Mouse (Mus musculus) MEL (cell line): ENCODE measurements around the gene Plxnd1. TPM values are rescaled to one million over a fixed set of nuclear protein-coding genes. Genes with fewer than 3 reads are reported as not detected.

Source experiments
- DNase-seq: peaks from one replicate; pipeline ENCODE4 v3.0.0; 2011; ENCODE audit warnings: low read depth, low spot score
- H3K27ac ChIP-seq: 2 replicates; pipeline ENCODE4 v1.5.1; 2012; ENCODE audit warnings: low read depth, mild to moderate bottlenecking, control low read depth, low read length, moderate library complexity; ENCODE audit not compliant: control insufficient read depth
- H3K27me3 ChIP-seq, 2 experiments: fragments of 150-350 bp in 1 of 2; sonication (generic) in 1 of 2; 2 replicates each; pipeline ENCODE4 v1.6.1; 2012; ENCODE audit warnings: low read length in 2 of 2, mild to moderate bottlenecking in 2 of 2, improper control_type of control experiment in 1 of 2, moderate library complexity in 1 of 2; ENCODE audit not compliant: insufficient read depth in 2 of 2, control insufficient read depth in 1 of 2
- H3K36me3 ChIP-seq, 2 experiments: 2 replicates each; pipeline ENCODE4 v1.6.1; 2012 to 2014; ENCODE audit warnings: low read length in 2 of 2, improper control_type of control experiment in 1 of 2, inconsistent platforms in 1 of 2, mild to moderate bottlenecking in 1 of 2; ENCODE audit not compliant: insufficient read depth in 2 of 2, control insufficient read depth in 1 of 2
- H3K4me1 ChIP-seq, 2 experiments: fragments of 150-350 bp in 1 of 2; sonication (generic) in 1 of 2; 2 replicates each; pipeline ENCODE4 v1.6.1; 2012; ENCODE audit warnings: low read length in 2 of 2, improper control_type of control experiment in 1 of 2, mild to moderate bottlenecking in 1 of 2; ENCODE audit not compliant: insufficient read depth in 2 of 2, control insufficient read depth in 1 of 2
- H3K4me3 ChIP-seq, 2 experiments: fragments of 150-350 bp in 1 of 2; sonication (generic) in 1 of 2; 2 replicates each; pipeline ENCODE4 v1.5.1; 2012; ENCODE audit warnings: low read depth in 2 of 2, low read length in 2 of 2, mild to moderate bottlenecking in 2 of 2, moderate library complexity in 2 of 2, control low read depth in 1 of 2, improper control_type of control experiment in 1 of 2; ENCODE audit not compliant: control insufficient read depth in 1 of 2, insufficient read depth in 1 of 2
- H3K79me2 ChIP-seq: 2 replicates; pipeline ENCODE4 v1.6.1; 2012; ENCODE audit warnings: mild to moderate bottlenecking, low read length, moderate library complexity; ENCODE audit not compliant: control insufficient read depth, poor library complexity, insufficient read depth
- H3K9ac ChIP-seq: 2 replicates; pipeline ENCODE4 v1.6.1; 2012; ENCODE audit warnings: low read depth, mild to moderate bottlenecking, control low read depth, low read length, moderate library complexity; ENCODE audit not compliant: control insufficient read depth, poor library complexity, severe bottlenecking
- H3K9me3 ChIP-seq: fragments of 150-350 bp; sonication (generic); replicated peaks from 2 replicates; pipeline ENCODE4 v1.6.1; 2012; ENCODE audit warnings: mild to moderate bottlenecking, low read length, improper control_type of control experiment, moderate library complexity; ENCODE audit not compliant: insufficient read depth
- BHLHE40 ChIP-seq: IDR thresholded peaks from 2 replicates; pipeline ENCODE4 v1.6.1; 2012; ENCODE audit warnings: low read depth, mild to moderate bottlenecking, inconsistent platforms, low read length, improper control_type of control experiment, borderline replicate concordance
- CHD1 ChIP-seq: IDR thresholded peaks from 2 replicates; pipeline ENCODE4 v1.6.1; 2012; ENCODE audit warnings: low read depth, mild to moderate bottlenecking, inconsistent platforms, low read length, improper control_type of control experiment
- CHD2 ChIP-seq: IDR thresholded peaks from 2 replicates; pipeline ENCODE4 v1.6.1; 2011; ENCODE audit warnings: low read length, improper control_type of control experiment
- CTCF ChIP-seq, 3 experiments: IDR thresholded peaks in 2 of 3; conservative IDR thresholded peaks in 1 of 3; 2 replicates each; pipeline ENCODE4 v1.5.1; 2011 to 2012; ENCODE audit warnings: low read length in 3 of 3, low read depth in 2 of 3, mild to moderate bottlenecking in 2 of 3, improper control_type of control experiment in 1 of 3, inconsistent platforms in 1 of 3, mixed read lengths in 1 of 3, moderate library complexity in 1 of 3; ENCODE audit not compliant: control insufficient read depth in 1 of 3, insufficient read depth in 1 of 3, poor library complexity in 1 of 3, severe bottlenecking in 1 of 3
- E2F4 ChIP-seq: IDR thresholded peaks from 2 replicates; pipeline ENCODE4 v1.6.1; 2011; ENCODE audit warnings: low read depth, low read length, improper control_type of control experiment, borderline replicate concordance
- ELF1 ChIP-seq: IDR thresholded peaks from 2 replicates; pipeline ENCODE4 v1.6.1; 2014; ENCODE audit warnings: low read depth, mild to moderate bottlenecking, inconsistent platforms, low read length, improper control_type of control experiment, moderate library complexity
- EP300 ChIP-seq, 2 experiments: IDR thresholded peaks; 2 replicates each; pipeline ENCODE4 v1.6.1; 2011; ENCODE audit warnings: improper control_type of control experiment in 2 of 2, low read length in 2 of 2, low read depth in 1 of 2, mild to moderate bottlenecking in 1 of 2
- ETS1 ChIP-seq: IDR thresholded peaks from 2 replicates; pipeline ENCODE4 v1.6.1; 2012; ENCODE audit warnings: low read depth, mild to moderate bottlenecking, inconsistent platforms, low read length, improper control_type of control experiment, moderate library complexity
- GABPA ChIP-seq: IDR thresholded peaks from 2 replicates; pipeline ENCODE4 v1.6.1; 2012; ENCODE audit warnings: low read depth, mild to moderate bottlenecking, inconsistent platforms, low read length, improper control_type of control experiment, moderate library complexity
- GATA1 ChIP-seq: IDR thresholded peaks from 2 replicates; pipeline ENCODE4 v1.6.1; 2011; ENCODE audit warnings: low read depth, low read length, improper control_type of control experiment
- HCFC1 ChIP-seq: IDR thresholded peaks from 2 replicates; pipeline ENCODE4 v1.6.1; 2012; ENCODE audit warnings: low read depth, mild to moderate bottlenecking, inconsistent platforms, low read length, improper control_type of control experiment, moderate library complexity
- JUND ChIP-seq: IDR thresholded peaks from 2 replicates; pipeline ENCODE4 v1.6.1; 2011; ENCODE audit warnings: low read depth, mild to moderate bottlenecking, improper control_type of control experiment, low read length
- KAT2A ChIP-seq: conservative IDR thresholded peaks from 2 replicates; pipeline ENCODE4 v1.6.1; 2012; ENCODE audit warnings: low read depth, low read length, improper control_type of control experiment, inconsistent platforms
- MAFK ChIP-seq: IDR thresholded peaks from 2 replicates; pipeline ENCODE4 v1.6.1; 2011; ENCODE audit warnings: low read depth, mild to moderate bottlenecking, low read length, improper control_type of control experiment, borderline replicate concordance
- MAX ChIP-seq: IDR thresholded peaks from 2 replicates; pipeline ENCODE4 v1.6.1; 2011; ENCODE audit warnings: low read length, improper control_type of control experiment
- MAZ ChIP-seq: IDR thresholded peaks from 2 replicates; pipeline ENCODE4 v1.6.1; 2012; ENCODE audit warnings: low read depth, mild to moderate bottlenecking, inconsistent platforms, low read length, improper control_type of control experiment
- MEF2A ChIP-seq: IDR thresholded peaks from 2 replicates; pipeline ENCODE4 v1.6.1; 2014; ENCODE audit warnings: low read depth, mild to moderate bottlenecking, inconsistent platforms, low read length, improper control_type of control experiment; ENCODE audit not compliant: poor library complexity, insufficient replicate concordance, severe bottlenecking; ENCODE audit errors: extremely low read depth
- MXI1 ChIP-seq: IDR thresholded peaks from 2 replicates; pipeline ENCODE4 v1.6.1; 2011; ENCODE audit warnings: mild to moderate bottlenecking, low read depth, low read length, improper control_type of control experiment
- MYB ChIP-seq: IDR thresholded peaks from 2 replicates; pipeline ENCODE4 v1.6.1; 2011; ENCODE audit warnings: mild to moderate bottlenecking, low read depth, low read length, improper control_type of control experiment
- MYC ChIP-seq: IDR thresholded peaks from 2 replicates; pipeline ENCODE4 v1.6.1; 2011; ENCODE audit warnings: low read depth, mild to moderate bottlenecking, low read length, improper control_type of control experiment, moderate library complexity
- NELFE ChIP-seq: IDR thresholded peaks from 2 replicates; pipeline ENCODE4 v1.6.1; 2011; ENCODE audit warnings: low read depth, low read length, improper control_type of control experiment
- NRF1 ChIP-seq: IDR thresholded peaks from 2 replicates; pipeline ENCODE4 v1.6.1; 2014; ENCODE audit warnings: low read depth, mild to moderate bottlenecking, inconsistent platforms, low read length, improper control_type of control experiment, moderate library complexity; ENCODE audit not compliant: poor library complexity, insufficient read depth, severe bottlenecking
- POLR2A ChIP-seq, 2 experiments: IDR thresholded peaks; 2 replicates each; pipeline ENCODE4 v1.6.1; 2011 to 2012; ENCODE audit warnings: low read length in 2 of 2, mild to moderate bottlenecking in 2 of 2, control low read depth in 1 of 2, improper control_type of control experiment in 1 of 2, low read depth in 1 of 2, moderate library complexity in 1 of 2; ENCODE audit not compliant: control insufficient read depth in 1 of 2, insufficient read depth in 1 of 2, poor library complexity in 1 of 2
- POLR2AphosphoS2 ChIP-seq: IDR thresholded peaks from 2 replicates; pipeline ENCODE4 v1.6.1; 2011; ENCODE audit warnings: low read length, improper control_type of control experiment
- POLR2AphosphoS5 ChIP-seq: IDR thresholded peaks from 2 replicates; pipeline ENCODE4 v1.6.1; 2012; ENCODE audit warnings: low read depth, borderline replicate concordance, mild to moderate bottlenecking, inconsistent platforms, low read length, moderate library complexity, mixed read lengths
- RAD21 ChIP-seq: IDR thresholded peaks from 2 replicates; pipeline ENCODE4 v1.6.1; 2011; ENCODE audit warnings: mild to moderate bottlenecking, low read depth, low read length, improper control_type of control experiment
- RCOR1 ChIP-seq: IDR thresholded peaks from 2 replicates; pipeline ENCODE4 v1.6.1; 2012; ENCODE audit warnings: low read depth, mild to moderate bottlenecking, inconsistent platforms, low read length, improper control_type of control experiment
- SIN3A ChIP-seq: IDR thresholded peaks from 2 replicates; pipeline ENCODE4 v1.6.1; 2012; ENCODE audit warnings: low read length, improper control_type of control experiment, inconsistent platforms
- SMC3 ChIP-seq: IDR thresholded peaks from 2 replicates; pipeline ENCODE4 v1.6.1; 2011; ENCODE audit warnings: low read depth, low read length, improper control_type of control experiment
- TAL1 ChIP-seq: IDR thresholded peaks from 2 replicates; pipeline ENCODE4 v1.6.1; 2012; ENCODE audit warnings: mild to moderate bottlenecking, inconsistent platforms, low read length, moderate library complexity, mixed read lengths
- TBP ChIP-seq: IDR thresholded peaks from 2 replicates; pipeline ENCODE4 v1.8.0; 2011; ENCODE audit warnings: low read depth, low read length, improper control_type of control experiment
- TCF12 ChIP-seq: IDR thresholded peaks from 2 replicates; pipeline ENCODE4 v1.6.1; 2014; ENCODE audit warnings: low read depth, mild to moderate bottlenecking, inconsistent platforms, low read length, improper control_type of control experiment, moderate library complexity
- UBTF ChIP-seq: IDR thresholded peaks from 2 replicates; pipeline ENCODE4 v1.6.1; 2012; ENCODE audit warnings: low read depth, mild to moderate bottlenecking, inconsistent platforms, low read length, improper control_type of control experiment, moderate library complexity, borderline replicate concordance; ENCODE audit not compliant: insufficient read depth
- USF1 ChIP-seq: IDR thresholded peaks from 2 replicates; pipeline ENCODE4 v1.6.1; 2014; ENCODE audit warnings: low read depth, mild to moderate bottlenecking, inconsistent platforms, low read length, improper control_type of control experiment, moderate library complexity
- ZC3H11A ChIP-seq: IDR thresholded peaks from 2 replicates; pipeline ENCODE4 v1.6.1; 2012; ENCODE audit warnings: low read depth, mild to moderate bottlenecking, inconsistent platforms, low read length, improper control_type of control experiment
- ZKSCAN1 ChIP-seq: IDR thresholded peaks from 2 replicates; pipeline ENCODE4 v1.6.1; 2012; ENCODE audit warnings: low read depth, mild to moderate bottlenecking, inconsistent platforms, low read length, improper control_type of control experiment, moderate library complexity
- ZMIZ1 ChIP-seq: IDR thresholded peaks from 2 replicates; pipeline ENCODE4 v1.6.1; 2012; ENCODE audit warnings: low read depth, mild to moderate bottlenecking, inconsistent platforms, low read length, improper control_type of control experiment, moderate library complexity
- ZNF384 ChIP-seq: IDR thresholded peaks from 2 replicates; pipeline ENCODE4 v1.6.1; 2012; ENCODE audit warnings: low read depth, mild to moderate bottlenecking, inconsistent platforms, low read length, improper control_type of control experiment
- polyA plus RNA-seq, 2 experiments: library from polyadenylated mRNA; stranded (reverse) in 1 of 2; unstranded in 1 of 2; fragments of >175 nt in 1 of 2; fragments of >200 nt in 1 of 2; gene quantifications; 2 replicates each; pipeline versions ENCODE4 v1.2.1 to v1.2.4; 2012; ENCODE audit warnings: low replicate concordance in 2 of 2, low read depth in 1 of 2; ENCODE audit not compliant: insufficient read length in 2 of 2, insufficient read depth in 1 of 2, missing spikeins in 1 of 2
- total RNA-seq: library from RNA; depleted of rRNA; stranded (reverse); fragments of 300-350 nt; gene quantifications from 2 replicates; pipeline ENCODE4 v1.2.3, GENCODE M21; 2012

The Plxnd1 gene
- total and polyA plus RNA-seq, 3 experiments = 4.8 to 19.2 TPM; not detected in 1

GRCm38 (mm10) chr6:116007561-116008173, 12.9 kb upstream of the Plxnd1 start:
- DNase-seq = peak; percentile 65
- Histone ChIP-seq H3K4me3 (no peak overlapping the region), H3K4me1 (0 out of 4 replicates have a peak, but pooled peaks cover 0 to 4% of the 10 kb centered on the region in 2 experiments), H3K27ac (no peak overlapping the region), H3K9me3 (no peaks in the 10 kb centered on the region), H3K9ac (no peak overlapping the region), H3K36me3 (no peaks in the 10 kb centered on the region), H3K27me3 (no peaks in the 10 kb centered on the region), H3K79me2 (no peaks in the 10 kb centered on the region)
- TF ChIP-seq MEF2A = no peak
- no peak for TF ChIP-seq NELFE
- no peak for TF ChIP-seq MXI1
- TF ChIP-seq MAX = no peak
- TF ChIP-seq NRF1 = no peak
- peak; percentile 79 to 94 (median 90) for TF ChIP-seq CTCF (IDR thresholded peaks at IDR 0.05 in 2 of 3, conservative IDR thresholded peaks at IDR 0.05 in 1 of 3; ENCODE audit: control insufficient read depth in 1 of 3, insufficient read depth in 1 of 3, low read depth in 2 of 3, low read length in 3 of 3, poor library complexity in 1 of 3, severe bottlenecking in 1 of 3)
- peak; percentile 92 for TF ChIP-seq ZKSCAN1
- no peak for TF ChIP-seq TCF12
- no peak for TF ChIP-seq ZMIZ1
- TF ChIP-seq USF1 = no peak
- TF ChIP-seq KAT2A = no peak
- TF ChIP-seq CHD1 = no peak
- TF ChIP-seq TAL1 = no peak
- TF ChIP-seq SMC3 = peak; percentile 98
- TF ChIP-seq RAD21 = peak; percentile 80
- no peak for TF ChIP-seq MYC
- TF ChIP-seq ZNF384 = no peak
- TF ChIP-seq GATA1 = no peak
- TF ChIP-seq MYB = no peak
- no peak for TF ChIP-seq BHLHE40
- no peak for TF ChIP-seq POLR2AphosphoS5
- no peak for TF ChIP-seq ETS1
- no peak for TF ChIP-seq MAFK
- 0 out of 2 replicates have a peak, but pooled peaks have one; percentile 39 for TF ChIP-seq MAZ
- no peak for TF ChIP-seq ELF1
- TF ChIP-seq POLR2AphosphoS2 = no peak
- peak; percentile 92 for TF ChIP-seq ZC3H11A
- no peak for TF ChIP-seq EP300 (IDR thresholded peaks at IDR 0.05; ENCODE audit: low read depth in 1 of 2, low read length in 2 of 2)
- 0 out of 2 replicates have a peak, but pooled peaks have one; percentile 37 for TF ChIP-seq SIN3A
- TF ChIP-seq JUND = no peak
- TF ChIP-seq TBP = no peak
- TF ChIP-seq GABPA = no peak
- TF ChIP-seq UBTF = no peak
- no peak for TF ChIP-seq HCFC1
- TF ChIP-seq POLR2A (IDR thresholded peaks at IDR 0.05; ENCODE audit: control insufficient read depth in 1 of 2, insufficient read depth in 1 of 2, low read depth in 1 of 2, low read length in 2 of 2, poor library complexity in 1 of 2) = no peak
- TF ChIP-seq E2F4 = no peak
- TF ChIP-seq RCOR1 = no peak
- no peak for TF ChIP-seq CHD2
